Mouse (Mus musculus): Measurements from ENCODE around the gene Clmp.

Gene Clmp

GRCm38 (mm10) chr9:40800675-40801612 is 115.2 kb downstream of the Clmp start, which contains the start of gene Hspa8:
Gene Hspa8, plus strand, starts transcription at chr9:40800984.
- peak; percentile 100 for DNase-seq (ENCODE audit: inconsistent age in 2 of 2, low spot score in 1 of 2)

GRCm38 (mm10) chr9:40801614-40802532 is 116.1 kb downstream of the Clmp start:
- DNase-seq (ENCODE audit: inconsistent age in 2 of 2, low spot score in 1 of 2): peak; percentile 60 to 85

- DNase-seq (ENCODE audit: inconsistent age in 2 of 2, low spot score in 1 of 2): peak in 1 of 2 experiments; percentile 55
Observed at GRCm38 (mm10) chr9:40802533-40802875, 116.7 kb downstream of the Clmp start.

GRCm38 (mm10) chr9:40804576-40804975 is 118.8 kb downstream of the Clmp start:
- peak in 1 of 2 experiments; percentile 44 for DNase-seq (ENCODE audit: inconsistent age in 2 of 2, low spot score in 1 of 2)

GRCm38 (mm10) chr9:40805263-40805662 is 119.5 kb downstream of the Clmp start:
- peak; percentile 69 to 87 for DNase-seq (ENCODE audit: inconsistent age in 2 of 2, low spot score in 1 of 2)

- DNase-seq (ENCODE audit: inconsistent age in 2 of 2, low spot score in 1 of 2): peak; percentile 42 to 75
Observed at GRCm38 (mm10) chr9:40806440-40807288, 120.9 kb downstream of the Clmp start.

- peak in 1 of 2 experiments; percentile 66 for DNase-seq (ENCODE audit: inconsistent age in 2 of 2, low spot score in 1 of 2)
Observed at GRCm38 (mm10) chr9:40807289-40807920, 121.6 kb downstream of the Clmp start.

- DNase-seq (ENCODE audit: inconsistent age in 2 of 2, low spot score in 1 of 2): peak in 1 of 2 experiments; percentile 40
Observed at GRCm38 (mm10) chr9:40808061-40808906, 122.5 kb downstream of the Clmp start.

- DNase-seq (ENCODE audit: inconsistent age in 2 of 2, low spot score in 1 of 2): no peak
Observed at GRCm38 (mm10) chr9:40808907-40809280, 123.1 kb downstream of the Clmp start.

- no peak for DNase-seq (ENCODE audit: inconsistent age in 2 of 2, low spot score in 1 of 2)
Observed at GRCm38 (mm10) chr9:40811860-40812259, 126.1 kb downstream of the Clmp start.

GRCm38 (mm10) chr9:40814060-40814459 is 128.3 kb downstream of the Clmp start:
- DNase-seq (ENCODE audit: inconsistent age in 2 of 2, low spot score in 1 of 2): no peak

- no peak for DNase-seq (ENCODE audit: inconsistent age in 2 of 2, low spot score in 1 of 2)
Observed at GRCm38 (mm10) chr9:40817325-40818028, 131.7 kb downstream of the Clmp start.

- peak in 1 of 2 experiments; percentile 32 for DNase-seq (ENCODE audit: inconsistent age in 2 of 2, low spot score in 1 of 2)
Observed at GRCm38 (mm10) chr9:40825601-40826000, 139.8 kb downstream of the Clmp start.

- DNase-seq (ENCODE audit: inconsistent age in 2 of 2, low spot score in 1 of 2): no peak
Observed at GRCm38 (mm10) chr9:40827366-40827765, 141.6 kb downstream of the Clmp start.

- peak; percentile 50 to 87 for DNase-seq (ENCODE audit: inconsistent age in 2 of 2, low spot score in 1 of 2)
Observed at GRCm38 (mm10) chr9:40834569-40834968, 148.8 kb downstream of the Clmp start.

Measured in adrenal gland, adult (tissue).